Mouse (Mus musculus) hindbrain, embryonic 11.5 days (tissue): ENCODE results near the gene Ptprcap. TPM values are rescaled to one million over a fixed set of nuclear protein-coding genes. Genes with fewer than 3 reads are reported as not detected.

Experiments used
- ATAC-seq: fragments of 200-750 bp; cut with Nextera tagmentation; 2 replicates; pipeline ENCODE4 v1.8.0; 2017; ENCODE audit warnings: mild to moderate bottlenecking, moderate TSS enrichment, moderate library complexity; ENCODE audit not compliant: low FRiP score
- DNase-seq: peaks from one replicate; pipeline ENCODE4 v3.0.0-alpha.2; 2015; ENCODE audit warnings: low spot score
- H3K27ac ChIP-seq: fragments of 300-500 bp; sonication (generic); 2 replicates; pipeline ENCODE4 v1.5.1; 2014; ENCODE audit warnings: mild to moderate bottlenecking, low read depth, low read length
- H3K27me3 ChIP-seq: fragments of 300-500 bp; sonication (generic); 2 replicates; pipeline ENCODE4 v1.6.1; 2014; ENCODE audit warnings: mild to moderate bottlenecking, low read length, moderate library complexity, mixed read lengths; ENCODE audit not compliant: control insufficient read depth, insufficient read depth
- H3K36me3 ChIP-seq: fragments of 300-500 bp; sonication (generic); 2 replicates; pipeline ENCODE4 v1.6.1; 2014; ENCODE audit warnings: mild to moderate bottlenecking, low read length, moderate library complexity, mixed read lengths; ENCODE audit not compliant: control insufficient read depth, insufficient read depth
- H3K4me1 ChIP-seq: fragments of 300-500 bp; sonication (generic); replicated peaks from 2 replicates; pipeline ENCODE4 v1.6.1; 2014; ENCODE audit warnings: low read length, mixed read lengths; ENCODE audit not compliant: control insufficient read depth, insufficient read depth
- H3K4me2 ChIP-seq: fragments of 300-500 bp; sonication (generic); replicated peaks from 2 replicates; pipeline ENCODE4 v1.6.1; 2014; ENCODE audit warnings: mild to moderate bottlenecking, low read depth, low read length
- H3K4me3 ChIP-seq: fragments of 300-500 bp; sonication (generic); 2 replicates; pipeline ENCODE4 v1.5.1; 2014; ENCODE audit warnings: low read depth, low read length
- H3K9ac ChIP-seq: fragments of 300-500 bp; sonication (generic); 2 replicates; pipeline ENCODE4 v1.6.1; 2014; ENCODE audit warnings: low read depth, low read length
- H3K9me3 ChIP-seq: fragments of 300-500 bp; sonication (generic); 2 replicates; pipeline ENCODE4 v1.6.1; 2016; ENCODE audit warnings: low read length; ENCODE audit not compliant: control insufficient read depth
- WGBS: fragments of 180-500 bp; shearing (Covaris S2); extraction: QIAGEN DNeasy Blood & Tissue Kit; methylation state at CpG from one replicate; pipeline ENCODE4 v1.1.7; 2014; 5-methylcytosine and 5-hydroxymethylcytosine counted together
- polyA plus RNA-seq: library from polyadenylated mRNA; unstranded; fragments of >200 nt; fragmentation: Nextera tagmentation; extraction: Ambion mirVana; gene quantifications from 2 replicates; pipeline ENCODE4 v1.2.1, GENCODE M21; 2014

The Ptprcap gene
- 1.0 and 1.1 TPM in 2 replicates for polyA plus RNA-seq

GRCm38 (mm10) chr19:4153232-4153654 is at the start of gene Ptprcap:
TSS of gene Ptprcap (plus strand) at chr19:4153604.
- 80% methylated on average over 11 of the region's 11 CpGs for WGBS
- no peak within 1 kb of the TSS for H3K4me2 ChIP-seq
- 0 out of 2 replicates have a peak, but pooled peaks cover 4% of the 10 kb centered on the region for H3K36me3 ChIP-seq
- DNase-seq (no peak), ATAC-seq (no peak)
- H3K4me3 ChIP-seq: no peak within 1 kb of the TSS
- H3K27me3 ChIP-seq: no peaks in the 10 kb centered on the region
- peaks cover 6% of the 10 kb centered on the region for H3K4me1 ChIP-seq
- no peaks in the 10 kb centered on the region for H3K9me3 ChIP-seq
- H3K9ac ChIP-seq: 0 out of 2 replicates have a peak within 1 kb of the TSS, but pooled peaks have one; percentile 7
- H3K27ac ChIP-seq: no peak within 1 kb of the TSS

- ATAC-seq (no peak), DNase-seq (no peak)
- H3K4me2 ChIP-seq: no peak overlapping the region
- H3K9me3 ChIP-seq: no peaks in the 10 kb centered on the region
- H3K9ac ChIP-seq: no peak overlapping the region
- no peaks in the 10 kb centered on the region for H3K36me3 ChIP-seq
- no peak overlapping the region for H3K27ac ChIP-seq
- H3K27me3 ChIP-seq: peaks cover 23% of the 10 kb centered on the region
- peaks cover 13% of the 10 kb centered on the region for H3K4me1 ChIP-seq
- 75% methylated on average over 3 of the region's 3 CpGs for WGBS
- H3K4me3 ChIP-seq: no peak overlapping the region
Measured at GRCm38 (mm10) chr19:4103792-4104191, 49.6 kb upstream of the Ptprcap start.

GRCm38 (mm10) chr19:4104675-4105194 is 48.7 kb upstream of the Ptprcap start:
- no peak overlapping the region for H3K4me3 ChIP-seq
- H3K4me2 ChIP-seq: no peak overlapping the region
- no peaks in the 10 kb centered on the region for H3K9me3 ChIP-seq
- peaks cover 10% of the 10 kb centered on the region for H3K4me1 ChIP-seq
- no peak overlapping the region for H3K9ac ChIP-seq
- no peak for ATAC-seq
- no peak overlapping the region for H3K27ac ChIP-seq
- no peak for DNase-seq
- peaks cover 21% of the 10 kb centered on the region for H3K27me3 ChIP-seq
- WGBS: 86% methylated on average over 16 of the region's 16 CpGs
- H3K36me3 ChIP-seq: no peaks in the 10 kb centered on the region

- Histone ChIP-seq H3K36me3 (no peaks in the 10 kb centered on the region), H3K27me3 (peaks cover 7% of the 10 kb centered on the region), H3K4me2 (no peak overlapping the region), H3K27ac (no peak overlapping the region), H3K9ac (no peak overlapping the region), H3K4me1 (no peaks in the 10 kb centered on the region), H3K9me3 (no peaks in the 10 kb centered on the region), H3K4me3 (no peak overlapping the region)
- 89% methylated on average over 14 of the region's 14 CpGs for WGBS
- DNase-seq: no peak
- ATAC-seq: no peak
Measured at GRCm38 (mm10) chr19:4106654-4107053, 46.8 kb upstream of the Ptprcap start.

GRCm38 (mm10) chr19:4108535-4108934 is 44.9 kb upstream of the Ptprcap start:
- WGBS: 84% methylated on average over 9 of the region's 9 CpGs
- H3K4me3 ChIP-seq: no peak overlapping the region
- H3K9me3 ChIP-seq: no peaks in the 10 kb centered on the region
- H3K4me2 ChIP-seq: no peak overlapping the region
- H3K4me1 ChIP-seq: no peaks in the 10 kb centered on the region
- H3K27me3 ChIP-seq: no peaks in the 10 kb centered on the region
- no peak for ATAC-seq
- no peak for DNase-seq
- no peaks in the 10 kb centered on the region for H3K36me3 ChIP-seq
- no peak overlapping the region for H3K27ac ChIP-seq
- no peak overlapping the region for H3K9ac ChIP-seq

- H3K36me3 ChIP-seq: 0 out of 2 replicates have a peak, but pooled peaks cover 2% of the 10 kb centered on the region
- ATAC-seq: no peak
Measured at GRCm38 (mm10) chr19:4112063-4112960, 41.1 kb upstream of the Ptprcap start.

GRCm38 (mm10) chr19:4113186-4113805 is 40.1 kb upstream of the Ptprcap start:
- H3K9ac ChIP-seq: no peak overlapping the region
- DNase-seq (no peak), ATAC-seq (no peak)
- WGBS: 88% methylated on average over 13 of the region's 13 CpGs
- H3K4me2 ChIP-seq: no peak overlapping the region
- H3K36me3 ChIP-seq: 0 out of 2 replicates have a peak, but pooled peaks cover 2% of the 10 kb centered on the region
- no peaks in the 10 kb centered on the region for H3K9me3 ChIP-seq
- no peaks in the 10 kb centered on the region for H3K27me3 ChIP-seq
- no peak overlapping the region for H3K4me3 ChIP-seq
- no peak overlapping the region for H3K27ac ChIP-seq
- H3K4me1 ChIP-seq: no peaks in the 10 kb centered on the region

More at GRCm38 (mm10) chr19:4112063-4112960, 41.1 kb upstream of the Ptprcap start:
- 92% methylated on average over 26 of the region's 26 CpGs for WGBS
- Histone ChIP-seq H3K27me3 (no peaks in the 10 kb centered on the region), H3K9me3 (no peaks in the 10 kb centered on the region), H3K4me2 (no peak overlapping the region), H3K9ac (no peak overlapping the region), H3K4me1 (no peaks in the 10 kb centered on the region), H3K4me3 (no peak overlapping the region), H3K27ac (no peak overlapping the region)
- DNase-seq: no peak

GRCm38 (mm10) chr19:4113806-4114230 is 39.6 kb upstream of the Ptprcap start:
- no peak for DNase-seq
- Histone ChIP-seq H3K4me3 (no peak overlapping the region), H3K4me2 (no peak overlapping the region), H3K9ac (no peak overlapping the region), H3K4me1 (no peaks in the 10 kb centered on the region), H3K9me3 (no peaks in the 10 kb centered on the region), H3K27me3 (no peaks in the 10 kb centered on the region), H3K27ac (no peak overlapping the region), H3K36me3 (0 out of 2 replicates have a peak, but pooled peaks cover 2% of the 10 kb centered on the region)
- WGBS: 62% methylated on average over 5 of the region's 5 CpGs
- ATAC-seq: no peak
